Mouse (Mus musculus) inflammation-experienced regulatory T-cells (primary cell): Measurements from ENCODE around the gene Foxs1. TPM values are rescaled to one million over a fixed set of nuclear protein-coding genes. Genes with fewer than 3 reads are reported as not detected.

ENCODE experiments used
- polyA plus RNA-seq, 2 experiments: library from polyadenylated mRNA; unstranded; fragments of 100-300 nt; shearing (Covaris generic); gene quantifications; one replicate each; pipeline ENCODE4 v1.2.1; 2017

Foxs1 gene
- polyA plus RNA-seq, result under 1 TPM; 0.52 to 0.65 TPM

GRCm38 (mm10) chr2:152933048-152933447 is at the start of gene Foxs1:
Gene Foxs1 (minus strand): TSS chr2:152933208.

GRCm38 (mm10) chr2:152962091-152962793 is 29.2 kb upstream of the Foxs1 start, which contains the start of gene Ttll9:
Gene Ttll9 (plus strand): TSS chr2:152962485.

GRCm38 (mm10) chr2:152951065-152951849 is 18.2 kb upstream of the Foxs1 start, which contains the start of gene Dusp15:
Gene Dusp15 (minus strand): TSS chr2:152951698.

GRCm38 (mm10) chr2:152911031-152911430 is 22.0 kb downstream of the Foxs1 start, which contains the start of gene Mylk2:
Gene Mylk2 (plus strand): TSS chr2:152911352.

Other genes with a start within 250 kb of the Foxs1 start
- 10 to 100 TPM in 1 of 2 experiments, 1 to 10 TPM in 1; 4.9 to 10.2 TPM for gene Mcts2, start 246.2 kb downstream of the Foxs1 start, polyA plus RNA-seq
- gene Id1, start 197.0 kb downstream of the Foxs1 start, polyA plus RNA-seq, result under 1 TPM; 0.40 to 0.46 TPM
- gene Cox4i2, start 179.0 kb downstream of the Foxs1 start, polyA plus RNA-seq, result 1 to 10 TPM in 1 of 2 experiments, under 1 TPM in 1; 0.36 to 1.8 TPM
- gene Bcl2l1, start 101.5 kb downstream of the Foxs1 start, polyA plus RNA-seq, result 10 to 100 TPM; 39.2 to 67.9 TPM
- gene Tpx2, start 85.2 kb downstream of the Foxs1 start, polyA plus RNA-seq, result 1 to 10 TPM; 2.2 to 3.7 TPM
- gene Mylk2, start 21.9 kb downstream of the Foxs1 start, polyA plus RNA-seq, result under 1 TPM in 1 of 2 experiments, not detected in 1; 0.24 TPM
- under 1 TPM in 1 of 2 experiments, not detected in 1; 0.60 TPM for gene Dusp15, start 18.5 kb upstream of the Foxs1 start, polyA plus RNA-seq
- gene Ttll9, start 29.3 kb upstream of the Foxs1 start, polyA plus RNA-seq, result 1 to 10 TPM in 1 of 2 experiments, under 1 TPM in 1; 0.71 to 1.8 TPM
- 100 to 1,000 TPM; 159 to 166 TPM for gene Pdrg1, start 82.2 kb upstream of the Foxs1 start, polyA plus RNA-seq
- under 1 TPM in 1 of 2 experiments, not detected in 1; 0.21 TPM for gene Xkr7, start 98.6 kb upstream of the Foxs1 start, polyA plus RNA-seq
- not detected for gene Ccm2l, start 132.7 kb upstream of the Foxs1 start, polyA plus RNA-seq
- 1 to 10 TPM in 1 of 2 experiments, under 1 TPM in 1; 0.43 to 3.5 TPM for gene Hck, start 175.3 kb upstream of the Foxs1 start, polyA plus RNA-seq
- gene Tm9sf4, start 228.1 kb upstream of the Foxs1 start, polyA plus RNA-seq, result 10 to 100 TPM; 38.2 to 56.3 TPM